Mouse (Mus musculus): ENCODE results near the gene Lpar6. TPM values are rescaled to one million over a fixed set of nuclear protein-coding genes. Genes with fewer than 3 reads are reported as not detected.

Gene Lpar6
- polyA plus RNA-seq, 1 experiment = 3.3 TPM

DNA sequence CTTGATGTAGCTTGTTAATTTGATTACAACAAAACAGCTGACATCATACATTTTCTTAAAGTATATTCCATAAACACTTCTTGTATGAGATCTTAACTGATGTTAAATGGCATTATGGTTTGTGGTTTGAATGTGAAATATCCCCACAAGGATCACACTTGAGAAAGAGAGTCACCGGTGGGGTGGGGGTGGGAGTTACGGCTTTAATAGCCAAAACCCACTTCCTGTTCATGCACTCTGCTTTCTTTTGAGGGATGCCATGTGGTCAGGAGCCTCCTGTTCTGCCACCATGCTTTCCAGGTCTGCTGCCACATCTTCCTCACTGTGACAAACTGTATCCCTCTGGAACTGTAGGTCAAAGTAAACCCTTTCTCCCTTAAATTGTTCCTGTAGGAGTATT, 52.2 kb downstream of the Lpar6 start:
- TF ChIP-seq POLR2A (IDR thresholded peaks at IDR 0.05; ENCODE audit: extremely low read depth, insufficient read depth, low read length) (no peak), CTCF (IDR thresholded peaks at IDR 0.05; ENCODE audit: extremely low read depth, insufficient read depth, low read length) (no peak)
- Histone ChIP-seq H3K4me1 (ENCODE audit: control insufficient read depth, insufficient read depth, low read length) (no peaks in the 10 kb centered on the region), H3K27ac (ENCODE audit: insufficient read depth, low read length) (no peak overlapping the region)

GRCm38 (mm10) chr14:73292434-73292833, 54.7 kb downstream of the Lpar6 start:
- Histone ChIP-seq H3K27ac (ENCODE audit: insufficient read depth, low read length) (no peak overlapping the region), H3K4me1 (ENCODE audit: control insufficient read depth, insufficient read depth, low read length) (no peaks in the 10 kb centered on the region), H3K4me3 (ENCODE audit: insufficient read depth, low read length) (no peak overlapping the region)
- TF ChIP-seq CTCF (IDR thresholded peaks at IDR 0.05; ENCODE audit: extremely low read depth, insufficient read depth, low read length) = no peak
- no peak for TF ChIP-seq POLR2A (IDR thresholded peaks at IDR 0.05; ENCODE audit: extremely low read depth, insufficient read depth, low read length)

More for the DNA sequence above, 52.2 kb downstream of the Lpar6 start:
- no peak overlapping the region for H3K4me3 ChIP-seq (ENCODE audit: insufficient read depth, low read length)

Other genes starting within 250 kb of the Lpar6 start
- 1.1 and 1.2 TPM in 2 replicates for gene Cysltr2, start 188.8 kb upstream of the Lpar6 start, polyA plus RNA-seq (2012; rRNA removed)
- 22.9 and 23.8 TPM in 2 replicates for gene Rcbtb2, start 114.9 kb upstream of the Lpar6 start, polyA plus RNA-seq (2012; rRNA removed)
- gene Rb1, start 87.9 kb downstream of the Lpar6 start, polyA plus RNA-seq (2012; rRNA removed) = 17.3 and 19.8 TPM in 2 replicates
- 1,026 and 1,043 TPM in 2 replicates for gene Itm2b, start 147.4 kb downstream of the Lpar6 start, polyA plus RNA-seq (2012; rRNA removed)